Mouse (Mus musculus) urinary bladder, postnatal 10 days (tissue): Measurements from ENCODE around the gene Exoc5.

Source experiments
- DNase-seq: peaks from one replicate; pipeline ENCODE4 v3.0.0; 2022; ENCODE audit warnings: low spot score

Gene Exoc5

DNA sequence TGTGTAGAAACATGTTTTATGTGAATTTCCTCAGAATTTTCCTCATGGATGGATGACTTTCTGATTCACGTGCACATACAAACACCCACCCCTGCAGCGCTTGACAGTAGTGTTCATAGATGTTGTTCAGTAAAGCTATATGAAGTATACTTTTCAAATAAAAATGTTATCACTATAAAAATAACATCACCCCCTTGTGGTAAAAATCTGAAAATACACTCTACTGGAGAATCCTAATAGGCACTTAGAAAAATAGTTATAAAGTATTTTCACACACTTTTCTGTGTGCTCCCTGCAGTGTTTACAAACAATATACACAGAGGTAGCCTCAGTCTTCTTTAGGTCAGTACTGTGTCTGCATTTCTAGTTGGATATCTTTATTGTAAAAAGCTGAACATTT is 58.5 kb downstream of the Exoc5 start:
- DNase-seq, result no peak

GRCm38 (mm10) chr14:49001655-49002054 is 64.8 kb downstream of the Exoc5 start:
- DNase-seq, result no peak

DNA sequence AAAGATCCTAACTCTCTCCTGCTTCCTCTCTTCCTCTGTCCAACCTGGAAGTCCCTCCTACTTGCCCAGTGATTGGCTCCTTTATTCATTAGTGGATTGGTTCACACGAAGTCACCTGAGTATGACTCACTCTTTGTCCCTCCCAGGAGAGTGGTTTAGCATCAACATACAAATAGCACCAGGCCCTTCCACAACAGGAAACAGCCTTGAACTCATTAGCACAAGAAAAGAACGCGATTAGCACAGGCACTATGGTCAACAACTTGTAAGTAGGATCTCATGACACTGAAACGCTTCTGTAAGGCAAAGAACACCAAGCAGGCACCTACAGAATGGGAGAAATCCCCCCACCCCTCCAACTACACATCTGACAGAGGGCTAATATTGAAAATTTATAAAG is 67.7 kb downstream of the Exoc5 start:
- no peak for DNase-seq

GRCm38 (mm10) chr14:48993861-48994260 is 72.6 kb downstream of the Exoc5 start:
- no peak for DNase-seq

DNA sequence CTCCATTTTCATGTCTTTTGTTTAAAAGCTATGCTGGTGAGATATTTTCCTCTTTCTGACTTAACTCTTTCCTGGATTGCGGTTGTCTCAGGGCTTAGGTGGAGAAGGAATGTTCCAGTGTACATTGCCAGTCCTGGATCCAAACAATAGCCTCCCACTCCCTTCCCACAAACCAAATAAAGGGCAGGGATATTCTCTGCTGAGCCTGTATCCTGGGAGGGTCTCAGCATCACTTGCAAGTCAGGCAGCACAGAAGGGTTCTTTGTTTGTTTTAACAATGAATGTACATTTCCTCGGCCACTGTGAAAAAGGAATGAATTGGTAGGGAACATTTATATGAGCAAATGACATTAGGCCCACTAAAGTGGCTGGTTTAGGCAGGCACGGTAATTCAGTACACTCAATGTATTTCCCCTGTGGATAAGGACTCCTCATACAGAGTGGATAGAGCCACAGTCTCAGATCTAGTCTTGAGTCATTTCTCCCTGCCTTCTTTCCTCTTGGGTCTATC is 74.3 kb downstream of the Exoc5 start:
- DNase-seq, result no peak

- no peak for DNase-seq
Observed at GRCm38 (mm10) chr14:48991144-48991522, 75.3 kb downstream of the Exoc5 start.

GRCm38 (mm10) chr14:48990471-48991143 is 75.8 kb downstream of the Exoc5 start:
- no peak for DNase-seq

- no peak for DNase-seq
Observed at GRCm38 (mm10) chr14:48989831-48990230, 76.6 kb downstream of the Exoc5 start.

DNA sequence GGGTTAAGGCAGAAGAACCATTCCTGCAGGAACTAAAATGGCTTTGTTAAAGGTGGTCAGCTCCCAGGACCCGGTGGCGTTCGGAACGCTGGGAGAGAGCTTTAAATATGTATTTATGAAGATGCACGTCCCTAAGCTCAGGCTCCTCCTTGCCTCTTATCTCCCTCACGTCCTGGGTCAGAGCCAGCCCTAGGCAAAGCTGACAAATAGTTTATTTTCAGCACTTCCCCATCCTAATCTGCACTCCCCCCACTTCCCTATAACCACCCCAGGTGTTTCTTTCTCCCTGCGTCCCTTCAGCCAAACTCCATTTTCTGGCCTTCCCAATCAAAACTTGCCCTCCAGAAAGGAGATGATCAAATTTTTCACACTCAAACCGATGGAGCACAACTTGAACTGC is 80.2 kb downstream of the Exoc5 start:
- no peak for DNase-seq

- no peak for DNase-seq
Observed at GRCm38 (mm10) chr14:48985673-48986072, 80.8 kb downstream of the Exoc5 start.

DNA sequence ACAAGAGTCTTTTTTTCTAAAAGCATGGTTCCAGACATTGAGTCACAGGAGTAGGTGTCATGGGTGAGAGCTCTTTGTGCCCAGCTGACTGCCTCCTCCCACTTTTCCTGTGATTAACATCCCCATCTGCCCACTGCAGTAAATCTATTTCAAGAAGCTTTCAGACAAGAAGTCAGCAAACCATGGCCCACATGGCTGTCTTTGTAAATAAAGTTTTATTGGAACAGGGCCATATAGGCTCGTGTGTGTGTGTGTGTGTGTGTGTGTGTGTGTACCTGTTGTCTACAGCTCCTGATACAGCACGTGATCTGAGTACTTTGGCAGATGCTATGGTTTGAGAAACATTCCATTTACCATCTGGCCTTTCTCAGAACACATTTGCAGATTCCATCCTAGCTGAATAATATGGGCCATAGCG is 87.5 kb downstream of the Exoc5 start:
- no peak for DNase-seq

- no peak for DNase-seq
Observed at GRCm38 (mm10) chr14:48971546-48971945, 94.9 kb downstream of the Exoc5 start.

- no peak for DNase-seq
Observed at GRCm38 (mm10) chr14:48968670-48969069, 97.8 kb downstream of the Exoc5 start.
